Mouse (Mus musculus) pancreas, adult 10 weeks (tissue): ENCODE results near the gene Prss27. TPM values are rescaled to one million over a fixed set of nuclear protein-coding genes. Genes with fewer than 3 reads are reported as not detected.

Source experiments
- polyA plus RNA-seq: library from polyadenylated mRNA; stranded (reverse); fragments of 350-450 nt; fragmentation: Illumina TruSeq; extraction: RNeasy Lipid Tissue Mini Kit (QIAGEN cat#74804); gene quantifications from one replicate; pipeline ENCODE4 v1.2.3, GENCODE M21; 2015; ENCODE audit warnings: low read depth, low replicate concordance; ENCODE audit not compliant: insufficient read depth

The Prss27 gene
- not detected for polyA plus RNA-seq

DNA sequence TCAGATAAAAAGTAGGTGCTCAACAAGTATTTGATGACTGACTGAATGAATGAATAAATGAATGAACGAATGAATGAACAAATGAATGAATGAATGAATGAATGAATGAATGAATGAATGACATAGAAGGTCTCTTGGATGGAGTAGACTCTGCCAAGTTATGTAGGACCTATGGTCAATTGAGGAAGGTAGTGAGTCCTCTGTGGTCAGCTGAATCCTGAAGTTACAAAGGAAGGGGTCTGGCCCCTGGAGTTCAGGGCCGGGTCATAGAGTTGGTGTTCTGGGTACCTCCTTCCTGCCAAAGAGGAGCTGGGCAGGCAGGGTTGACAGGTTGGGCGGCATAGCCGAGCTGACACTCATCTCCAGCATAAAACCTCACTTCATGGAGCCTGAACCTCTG is at the start of gene Prss27:
Prss27 (plus strand) TSS at position 301 of the 400 bp plus-strand sequence.

GRCm38 (mm10) chr17:23997901-23998300 is 40.0 kb upstream of the Prss27 start, which contains the start of gene Prss22:
Gene Prss22 (minus strand): TSS chr17:23998100.

DNA sequence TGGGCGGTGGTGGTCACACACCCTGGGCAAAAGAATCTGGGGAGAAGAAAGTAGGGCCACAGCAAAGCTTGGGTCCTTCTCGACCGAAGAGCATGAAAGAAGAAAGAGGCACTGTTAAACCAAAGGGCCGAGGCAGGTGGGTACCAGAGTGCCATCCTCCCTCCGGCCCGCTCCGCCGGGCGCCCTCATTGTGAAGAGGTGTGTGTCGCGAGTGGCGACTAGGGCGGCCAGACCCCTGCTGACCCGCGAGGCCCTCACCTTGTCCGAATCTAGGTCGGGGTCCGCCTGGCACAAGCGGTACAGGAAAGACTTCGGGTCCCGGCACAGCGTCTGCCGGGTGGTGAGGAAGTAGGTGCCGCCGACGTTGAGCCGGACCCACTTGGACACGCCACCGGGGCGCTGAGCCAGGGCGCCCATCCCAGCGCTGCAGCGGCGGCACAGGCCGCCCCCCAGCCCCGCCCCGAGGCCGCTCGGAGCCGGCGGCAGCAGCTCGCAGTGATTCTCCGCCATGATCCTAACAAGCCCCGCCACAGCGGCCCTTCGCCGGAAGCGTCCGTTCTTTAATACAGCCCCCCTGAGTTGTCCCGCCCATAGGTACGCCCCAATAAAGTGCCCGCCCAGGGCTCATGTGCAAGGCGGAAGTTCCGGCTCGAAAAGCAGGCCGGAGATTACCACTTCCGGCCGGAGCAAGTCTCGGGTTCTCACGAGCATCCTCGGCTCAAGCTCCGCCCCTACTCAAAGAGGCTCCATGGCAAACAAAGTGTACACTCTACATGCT is 35.2 kb downstream of the Prss27 start, which contains the start of gene Kctd5:
Kctd5 (minus strand) TSS at position 567 of the 778 bp plus-strand sequence.

Other genes with a start within 250 kb of the Prss27 start
- 176 TPM for gene Srrm2, start 247.6 kb upstream of the Prss27 start, polyA plus RNA-seq
- gene Elob, start 209.0 kb upstream of the Prss27 start, polyA plus RNA-seq, result 116 TPM
- gene Prss33, start 202.1 kb upstream of the Prss27 start, polyA plus RNA-seq, result not detected
- not detected for gene Prss32, start 194.3 kb upstream of the Prss27 start, polyA plus RNA-seq
- gene Prss41, start 194.0 kb upstream of the Prss27 start, polyA plus RNA-seq, result not detected
- not detected for gene Prss21, start 170.1 kb upstream of the Prss27 start, polyA plus RNA-seq
- gene Dcpp1, start 157.3 kb upstream of the Prss27 start, polyA plus RNA-seq, result not detected
- not detected for gene Dcpp2, start 157.3 kb upstream of the Prss27 start, polyA plus RNA-seq
- gene Dcpp3, start 120.7 kb upstream of the Prss27 start, polyA plus RNA-seq, result not detected
- not detected for gene Sbp, start 96.5 kb upstream of the Prss27 start, polyA plus RNA-seq
- not detected for gene Sbpl, start 82.9 kb upstream of the Prss27 start, polyA plus RNA-seq
- gene Prss30, start 57.6 kb upstream of the Prss27 start, polyA plus RNA-seq, result not detected
- not detected for gene Prss22, start 40.0 kb upstream of the Prss27 start, polyA plus RNA-seq
- gene Kctd5, start 35.3 kb downstream of the Prss27 start, polyA plus RNA-seq, result 3.1 TPM
- 5.4 TPM for gene Pdpk1, start 112.8 kb downstream of the Prss27 start, polyA plus RNA-seq
- 10.6 TPM for gene Amdhd2, start 125.6 kb downstream of the Prss27 start, polyA plus RNA-seq
- gene Atp6v0c, start 131.6 kb downstream of the Prss27 start, polyA plus RNA-seq, result 67.3 TPM
- gene Tbc1d24, start 167.4 kb downstream of the Prss27 start, polyA plus RNA-seq, result 3.8 TPM
- gene Ntn3, start 171.4 kb downstream of the Prss27 start, polyA plus RNA-seq, result 1.0 TPM
- gene Tedc2, start 182.7 kb downstream of the Prss27 start, polyA plus RNA-seq, result 2.9 TPM
- gene Ccnf, start 213.3 kb downstream of the Prss27 start, polyA plus RNA-seq, result not detected